In the genomic region with DNA sequence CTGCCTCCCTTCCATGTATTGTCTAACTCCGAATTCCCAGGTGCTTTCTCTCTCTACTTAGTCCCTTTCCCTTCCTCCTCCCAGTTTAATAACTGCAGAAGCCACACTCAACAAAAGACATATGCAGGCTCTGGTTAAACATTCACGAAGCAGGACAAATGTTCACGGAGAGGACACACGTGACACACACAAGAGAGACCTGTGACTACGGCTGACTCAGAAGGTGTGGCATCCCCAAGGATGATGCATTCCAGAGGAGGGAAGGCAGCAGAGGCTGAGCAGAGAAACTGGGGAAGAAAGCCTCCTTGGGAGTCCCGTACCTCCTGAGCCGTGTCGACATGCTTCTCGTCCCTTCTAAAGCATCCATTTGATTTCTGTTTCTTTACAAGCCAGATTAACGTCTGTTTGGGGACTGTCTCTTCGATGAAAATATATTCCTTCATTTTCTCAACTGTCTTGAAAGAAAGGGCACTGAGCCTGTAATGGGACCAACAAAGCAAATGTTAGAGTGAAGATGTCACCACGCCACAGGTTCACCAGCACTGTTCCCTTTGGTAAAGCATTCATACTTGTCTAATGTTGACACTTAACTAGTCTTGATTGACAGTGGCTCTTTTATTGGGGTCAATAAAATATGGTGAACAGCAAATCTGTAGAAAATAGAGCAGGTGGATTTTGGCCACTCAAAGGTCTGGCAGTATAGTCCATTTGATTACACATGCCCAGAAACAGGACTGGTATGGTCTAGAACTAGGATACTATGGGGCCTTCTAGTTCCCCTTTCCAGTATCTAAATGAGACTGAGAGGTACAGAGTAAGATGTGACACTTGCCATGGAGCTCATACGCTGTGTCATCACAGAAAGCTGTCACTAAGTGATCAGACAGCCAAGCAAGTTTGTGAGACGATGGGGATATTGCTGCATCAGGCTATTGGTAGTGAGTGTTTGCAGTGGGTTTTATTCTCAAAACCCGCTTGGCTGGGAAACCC, we compare ENCODE assay signal across 20 mouse cellular contexts. TPM values are rescaled to one million over a fixed set of nuclear protein-coding genes. Genes with fewer than 3 reads are reported as not detected.
A peak's percentile ranks its signal among the peaks of the same experiment; 100 is the strongest.
DNase-seq lines count a peak whose midpoint lies in the region; ATAC-seq and TF ChIP-seq lines count a peak whose summit lies in the region.
"Had no signal": no experiment of that assay in that cellular context is flagged by ENCODE, and none has a peak within 500 bp of the region (broad histone marks: within the 10 kb centered on the region; RNA-seq: fewer than 3 reads in every experiment).

No protein-coding gene starts in this region.

- CTCF ChIA-PET in Patski (lab: Charles Lee): no interaction called here

- TF ChIP-seq POLR2A in small intestine, adult 2 months (IDR thresholded peaks at IDR 0.05; ENCODE audit: low read depth, low read length): no peak

- WGBS in small intestine, adult 2 months: 40% methylated on average over 15 of the region's 15 CpGs

- no peak for TF ChIP-seq CTCF in Patski (IDR thresholded peaks at IDR 0.05)
- no peak for TF ChIP-seq CTCF in small intestine, adult 2 months (IDR thresholded peaks at IDR 0.05; ENCODE audit: extremely low read depth, insufficient read length, insufficient replicate concordance, low read depth, low read length)

- 0 out of 2 replicates have a peak overlapping the region, but pooled peaks have one; percentile 16 for H3K4me3 ChIP-seq in small intestine, adult 2 months (ENCODE audit: low read depth, low read length)
- H3K4me3 ChIP-seq: forebrain, embryonic 10.5 days; heart, adult 2 months; limb, embryonic 10.5 days; megakaryocyte, embryonic 14.5 days; neural tube, embryonic 13.5 days had no signal

- peak; percentile 70 for DNase-seq in A20 (ENCODE audit: low read depth, low spot score)
- DNase-seq in Patski (ENCODE audit: low read depth, low spot score): no peak
- DNase-seq in kidney, adult 9 months: peak; percentile 55
- no peak for DNase-seq in right cerebral cortex, adult 2 months (ENCODE audit: low spot score in 2 of 2)
- DNase-seq in thymus, postnatal 25 days: no peak
- DNase-seq: adrenal gland, postnatal 14 days; cerebellum, postnatal 14 days; heart, adult 2 months; heart, postnatal 10 days; layer of hippocampus, postnatal 36 days; lung, embryonic 14.5 days; retina, postnatal 1 day; spleen, adult 18-20 months had no signal

- ATAC-seq in Patski: peak; percentile 87
- ATAC-seq in activated CD4-positive, CD25-positive, alpha-beta regulatory T cell, adult 4 months: no peak

- H3K36me3 ChIP-seq in small intestine, adult 2 months (ENCODE audit: control insufficient read depth, insufficient read depth, low read length): no peaks in the 10 kb centered on the region
- H3K36me3 ChIP-seq: forebrain, embryonic 10.5 days; limb, embryonic 10.5 days; neural tube, embryonic 13.5 days had no signal

- peaks cover 8% of the 10 kb centered on the region; the same call in 1 of the 2 replicates for H3K4me1 ChIP-seq in small intestine, adult 2 months (ENCODE audit: control insufficient read depth, insufficient read depth, insufficient read length, low read length)
- H3K4me1 ChIP-seq: forebrain, embryonic 10.5 days; limb, embryonic 10.5 days; megakaryocyte, embryonic 14.5 days; neural tube, embryonic 13.5 days had no signal

- peak overlapping the region; percentile 97 for H3K27ac ChIP-seq in small intestine, adult 2 months (ENCODE audit: insufficient read depth, low read depth, low read length)
- H3K27ac ChIP-seq: forebrain, embryonic 10.5 days; heart, adult 2 months; limb, embryonic 10.5 days; neural tube, embryonic 13.5 days had no signal

- H3K27me3 ChIP-seq in Patski: peaks cover 9% of the 10 kb centered on the region
- no peaks in the 10 kb centered on the region for H3K27me3 ChIP-seq in small intestine, adult 2 months (ENCODE audit: control insufficient read depth, insufficient read depth, low read length)
- H3K27me3 ChIP-seq: megakaryocyte, embryonic 14.5 days; neural tube, embryonic 13.5 days had no signal

- in situ Hi-C loops in Patski (cut with MboI; ENCODE audit: low pct_unique_long_range_greater_than_20kb): no loop called here

- POLR2A ChIA-PET in Patski (lab: Charles Lee): no interaction called here

RNA-seq across cellular contexts. Expression of a gene that starts 23.2 kb away (rescaled TPM):
- polyA plus RNA-seq in Patski (2021): 0.04 TPM
- polyA plus RNA-seq in small intestine, adult 2 months (2012; rRNA removed): 0.06 TPM in 1 of 2 replicates, not detected in the other
- polyA plus RNA-seq in activated CD4-positive, CD25-positive, alpha-beta regulatory T cell, adult 4 months (2017; shearing (Covaris generic)): under 1 TPM in 1 of 2 experiments, not detected in 1; 0.24 TPM
- polyA plus RNA-seq: embryonic facial prominence, embryonic 11.5 days; forebrain, embryonic 10.5 days had no signal

RNA-seq across cellular contexts. Expression of a gene that starts 31.6 kb away (rescaled TPM):
- polyA plus RNA-seq in Patski (2021): 0.12 TPM
- polyA plus RNA-seq in small intestine, adult 2 months (2012; rRNA removed): 0.03 and 0.34 TPM in 2 replicates
- polyA plus RNA-seq in activated CD4-positive, CD25-positive, alpha-beta regulatory T cell, adult 4 months (2017; shearing (Covaris generic)): under 1 TPM in 1 of 2 experiments, not detected in 1; 0.45 TPM
- polyA plus RNA-seq: embryonic facial prominence, embryonic 11.5 days; forebrain, embryonic 10.5 days had no signal

Comparison
In these comparisons a context has a peak if more than half of its experiments do, and no peak if none do; other contexts are left out.
1. DNase-seq: peak in A20 (single experiment) and kidney, adult 9 months (single experiment); none in Patski (single experiment), right cerebral cortex, adult 2 months (0 of 2) and thymus, postnatal 25 days (single experiment).